Mouse (Mus musculus) heart, postnatal 0 days (tissue): ENCODE measurements around the gene Mllt1. TPM values are rescaled to one million over a fixed set of nuclear protein-coding genes. Genes with fewer than 3 reads are reported as not detected.

Experiments
- ATAC-seq: fragments of 200-750 bp; cut with Nextera tagmentation; 2 replicates; pipeline ENCODE4 v1.8.0; 2017; ENCODE audit warnings: low read depth, moderate number of reproducible peaks, moderate library complexity; ENCODE audit not compliant: insufficient read depth
- DNase-seq: peaks from one replicate; pipeline ENCODE4 v3.0.0-alpha.2; 2016; ENCODE audit warnings: low spot score
- H3K27ac ChIP-seq: fragments of 300-500 bp; sonication (generic); 2 replicates; pipeline ENCODE4 v1.5.1; 2014; ENCODE audit warnings: low read depth, mild to moderate bottlenecking
- H3K27me3 ChIP-seq: fragments of 300-500 bp; sonication (generic); 2 replicates; pipeline ENCODE4 v1.6.1; 2014; ENCODE audit warnings: low read length, mixed read lengths; ENCODE audit not compliant: control insufficient read depth, insufficient read depth
- H3K36me3 ChIP-seq: fragments of 300-500 bp; sonication (generic); replicated peaks from 2 replicates; pipeline ENCODE4 v1.6.1; 2014; ENCODE audit warnings: low read length, mixed read lengths; ENCODE audit not compliant: control insufficient read depth, insufficient read depth
- H3K4me1 ChIP-seq: fragments of 300-500 bp; sonication (generic); 2 replicates; pipeline ENCODE4 v1.6.1; 2014; ENCODE audit warnings: antibody characterized with exemption; ENCODE audit not compliant: control insufficient read depth, insufficient read depth
- H3K4me2 ChIP-seq: fragments of 300-500 bp; sonication (generic); 2 replicates; pipeline ENCODE4 v1.6.1; 2014; ENCODE audit warnings: low read depth, mild to moderate bottlenecking, low read length, moderate library complexity
- H3K4me3 ChIP-seq: fragments of 300-500 bp; sonication (generic); 2 replicates; pipeline ENCODE4 v1.5.1; 2014; ENCODE audit warnings: low read depth, low read length
- H3K9ac ChIP-seq: fragments of 300-500 bp; sonication (generic); replicated peaks from 2 replicates; pipeline ENCODE4 v1.6.1; 2014; ENCODE audit warnings: low read depth, low read length, mixed read lengths
- H3K9me3 ChIP-seq: fragments of 300-500 bp; sonication (generic); replicated peaks from 2 replicates; pipeline ENCODE4 v1.6.1; 2016; ENCODE audit warnings: low read length; ENCODE audit not compliant: control insufficient read depth
- CTCF ChIP-seq: IDR thresholded peaks from 2 replicates; pipeline ENCODE4 v1.5.1; 2016; ENCODE audit warnings: antibody characterized with exemption, control low read depth, low read depth
- EP300 ChIP-seq: IDR thresholded peaks from 2 replicates; pipeline ENCODE4 v1.6.1; 2016; ENCODE audit warnings: antibody characterized with exemption, low read depth
- WGBS: fragments of 180-500 bp; shearing (Covaris S2); extraction: QIAGEN DNeasy Blood & Tissue Kit; methylation state at CpG from one replicate; pipeline ENCODE4 v1.1.7; 2014; 5-methylcytosine and 5-hydroxymethylcytosine counted together
- polyA plus RNA-seq: library from polyadenylated mRNA; unstranded; fragments of >200 nt; fragmentation: Nextera tagmentation; extraction: Ambion mirVana; gene quantifications from 2 replicates; pipeline ENCODE4 v1.2.1, GENCODE M21; 2015
- total RNA-seq: library from RNA; depleted of rRNA; stranded (reverse); fragments of >200 nt; gene quantifications from 2 replicates; pipeline ENCODE4 v1.2.3, GENCODE M21; 2014; ENCODE audit warnings: low replicate concordance

Mllt1 gene
- total and polyA plus RNA-seq, 2 experiments from 2014 or later: 15.3 to 29.8 TPM

DNA sequence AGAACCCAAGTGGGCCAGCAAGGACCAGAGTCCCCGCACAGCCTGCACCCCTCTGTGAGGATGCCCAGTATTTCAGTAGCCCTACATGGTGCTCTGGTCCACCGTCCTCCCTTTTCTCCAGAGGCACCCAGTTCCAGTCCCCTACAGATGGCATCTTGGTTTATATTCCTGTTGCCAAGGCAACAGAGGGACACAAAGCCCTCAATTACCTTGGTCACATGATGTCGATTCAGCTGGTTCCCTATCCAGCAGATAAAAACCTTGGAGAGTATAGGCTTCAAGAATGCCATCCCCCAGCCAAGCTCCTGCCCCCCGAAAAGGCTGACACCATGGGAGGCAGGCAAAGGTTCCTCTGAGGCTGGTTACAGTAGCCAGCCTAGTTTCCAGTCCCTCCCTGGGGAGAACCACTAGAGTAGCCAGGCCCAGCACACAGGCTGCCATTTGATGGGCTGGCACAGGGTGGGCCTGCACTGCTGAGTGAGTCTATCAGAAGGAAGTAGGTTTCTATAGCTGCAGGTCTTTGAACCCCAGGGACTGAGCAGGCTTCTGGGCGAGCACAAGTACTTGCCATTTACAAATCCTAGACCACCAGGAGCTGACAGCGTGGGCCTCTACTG is 38.6 kb downstream of the Mllt1 start:
- no peak overlapping the region for H3K27ac ChIP-seq
- ATAC-seq: no peak
- no peaks in the 10 kb centered on the region for H3K4me1 ChIP-seq
- H3K36me3 ChIP-seq: peaks cover 79% of the 10 kb centered on the region
- H3K9ac ChIP-seq: no peak overlapping the region
- DNase-seq: no peak
- H3K9me3 ChIP-seq: no peaks in the 10 kb centered on the region
- TF ChIP-seq CTCF (no peak), EP300 (no peak)
- 88% methylated on average over 6 of the region's 6 CpGs for WGBS
- no peak overlapping the region for H3K4me2 ChIP-seq
- no peaks in the 10 kb centered on the region for H3K27me3 ChIP-seq
- no peak overlapping the region for H3K4me3 ChIP-seq

DNA sequence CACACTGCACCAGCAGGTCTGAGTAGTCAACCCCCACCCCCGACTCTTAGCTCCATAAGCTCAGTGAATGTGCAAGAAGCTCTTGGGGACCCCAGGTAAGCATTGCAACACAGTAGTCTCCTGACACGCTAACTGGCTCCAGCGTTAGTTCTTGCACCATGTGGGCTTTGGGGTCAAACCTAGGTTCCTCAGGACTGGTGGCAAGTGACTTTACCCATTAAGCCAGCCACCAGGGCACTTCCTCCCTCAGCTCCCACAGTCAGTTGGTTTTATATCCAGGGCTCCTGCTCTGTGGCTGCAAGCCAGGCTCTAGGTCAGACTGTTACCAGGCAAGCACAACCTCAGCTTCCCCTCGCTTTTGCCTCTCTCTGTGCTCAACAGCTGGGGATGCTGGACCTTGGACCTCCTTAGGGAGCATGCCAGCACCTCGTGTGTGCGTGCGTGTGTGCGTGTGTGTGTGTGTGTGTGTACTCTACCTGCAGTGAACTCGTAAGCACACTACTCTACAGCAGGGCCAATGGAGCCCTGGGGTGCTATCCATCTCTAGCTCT is 39.8 kb downstream of the Mllt1 start:
- Histone ChIP-seq H3K27me3 (no peaks in the 10 kb centered on the region), H3K36me3 (peaks cover 68% of the 10 kb centered on the region), H3K4me3 (no peak overlapping the region), H3K27ac (no peak overlapping the region), H3K4me2 (no peak overlapping the region), H3K9ac (no peak overlapping the region), H3K4me1 (no peaks in the 10 kb centered on the region), H3K9me3 (no peaks in the 10 kb centered on the region)
- DNase-seq (no peak), ATAC-seq (no peak)
- WGBS: 88% methylated on average over 9 of the region's 9 CpGs
- TF ChIP-seq EP300 (no peak), CTCF (no peak)

DNA sequence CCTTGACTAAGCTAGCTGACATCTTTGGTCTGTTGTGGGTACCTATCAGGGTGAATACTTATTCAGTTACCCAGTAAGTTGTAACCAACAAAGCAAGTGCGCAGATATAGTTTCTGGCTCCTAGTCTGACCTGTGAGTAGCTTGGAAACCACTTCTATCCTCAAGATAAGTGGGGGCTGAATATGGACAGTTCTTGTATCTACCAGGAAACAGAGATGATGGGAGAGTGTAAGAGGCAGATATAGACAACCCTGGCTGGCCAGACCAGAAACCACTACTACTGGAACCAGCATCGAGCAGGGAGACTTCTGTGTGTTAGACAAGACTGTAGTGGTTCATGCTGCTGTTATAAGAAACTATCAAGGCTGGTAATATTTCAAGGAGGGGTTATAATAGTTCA is 45.2 kb downstream of the Mllt1 start:
- H3K4me3 ChIP-seq: no peak overlapping the region
- H3K9ac ChIP-seq: no peak overlapping the region
- H3K27ac ChIP-seq: no peak overlapping the region
- 92% methylated on average over 2 of the region's 2 CpGs for WGBS
- no peak for TF ChIP-seq CTCF
- no peak for TF ChIP-seq EP300
- DNase-seq (no peak), ATAC-seq (no peak)
- no peaks in the 10 kb centered on the region for H3K27me3 ChIP-seq
- H3K9me3 ChIP-seq: no peaks in the 10 kb centered on the region; the same call in 1 of the 2 replicates
- H3K4me2 ChIP-seq: no peak overlapping the region
- peaks cover 28% of the 10 kb centered on the region for H3K36me3 ChIP-seq
- no peaks in the 10 kb centered on the region for H3K4me1 ChIP-seq

- WGBS: 85% methylated on average over 2 of the region's 3 CpGs
- H3K27me3 ChIP-seq: no peaks in the 10 kb centered on the region
- no peak for DNase-seq
- no peak for TF ChIP-seq EP300
- peak; percentile 11; the same call in 1 of the 2 replicates for TF ChIP-seq CTCF
- no peak overlapping the region for H3K4me2 ChIP-seq
- no peak overlapping the region for H3K4me3 ChIP-seq
- no peak overlapping the region for H3K9ac ChIP-seq
- no peak for ATAC-seq
- peaks cover 11% of the 10 kb centered on the region for H3K36me3 ChIP-seq
- H3K9me3 ChIP-seq: no peaks in the 10 kb centered on the region; the same call in 1 of the 2 replicates
- no peak overlapping the region for H3K27ac ChIP-seq
- peaks cover 6% of the 10 kb centered on the region for H3K4me1 ChIP-seq
These were observed 47.2 kb downstream of the Mllt1 start for GRCm38 (mm10) chr17:56888050-56888449.

DNA sequence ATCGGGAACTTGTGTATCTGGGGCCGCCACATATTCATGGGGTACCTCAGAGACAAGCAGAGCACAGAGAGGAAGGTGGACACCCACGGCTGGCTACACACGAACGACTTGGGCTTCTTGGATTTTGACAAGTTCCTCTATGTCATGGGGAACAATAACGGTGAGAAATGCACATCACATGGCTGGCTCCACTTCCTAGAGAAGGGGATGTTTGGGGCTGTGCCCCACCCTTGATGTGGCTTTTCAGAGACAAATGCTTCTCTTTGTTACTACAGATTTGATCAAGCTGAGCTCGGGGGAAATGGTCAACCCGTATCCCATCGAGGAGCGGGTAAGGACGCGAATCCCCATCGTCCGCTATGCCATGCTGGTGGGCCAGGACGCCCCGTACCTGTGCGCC is 50.4 kb downstream of the Mllt1 start:
- no peak for TF ChIP-seq CTCF
- no peak overlapping the region for H3K4me3 ChIP-seq
- peaks cover 6% of the 10 kb centered on the region for H3K4me1 ChIP-seq
- H3K36me3 ChIP-seq: no peaks in the 10 kb centered on the region
- DNase-seq (no peak), ATAC-seq (no peak)
- H3K9me3 ChIP-seq: no peaks in the 10 kb centered on the region; the same call in 1 of the 2 replicates
- no peaks in the 10 kb centered on the region for H3K27me3 ChIP-seq
- no peak overlapping the region for H3K4me2 ChIP-seq
- H3K27ac ChIP-seq: no peak overlapping the region
- H3K9ac ChIP-seq: no peak overlapping the region
- WGBS: 83% methylated on average over 17 of the region's 17 CpGs
